Mouse (Mus musculus): Measurements from ENCODE around the gene Scai. TPM values are rescaled to one million over a fixed set of nuclear protein-coding genes. Genes with fewer than 3 reads are reported as not detected.

The Scai gene
- polyA plus RNA-seq, 1 experiment from 2014 or later = 6.5 TPM

DNA sequence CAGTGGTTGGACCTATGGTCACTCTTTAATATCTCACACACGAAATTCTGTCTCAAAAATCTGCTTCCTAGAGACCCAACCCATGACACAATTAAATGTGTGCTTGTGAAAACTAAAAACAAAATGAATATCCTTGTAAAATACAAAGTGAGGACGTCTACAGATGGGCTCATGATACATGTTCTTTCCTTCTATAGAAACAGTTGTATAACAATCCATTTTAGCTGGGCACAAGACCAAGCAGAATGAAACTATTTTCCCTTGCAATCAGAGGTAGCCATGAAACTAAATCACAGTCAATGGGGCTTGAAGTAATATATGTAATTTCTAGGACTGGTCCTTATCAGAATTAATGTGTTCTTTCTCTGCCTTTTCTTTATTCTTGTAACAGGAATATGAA, 39.6 kb downstream of the Scai start:
- Histone ChIP-seq H3K4me1 (ENCODE audit: control insufficient read depth, insufficient read depth, low read length) (no peaks in the 10 kb centered on the region), H3K36me3 (ENCODE audit: control insufficient read depth, insufficient read depth, low read length) (no peaks in the 10 kb centered on the region), H3K9ac (ENCODE audit: low read depth, low read length) (no peak overlapping the region), H3K4me2 (no peak overlapping the region), H3K9me3 (replicated peaks; ENCODE audit: control insufficient read depth, low read length) (no peaks in the 10 kb centered on the region), H3K4me3 (ENCODE audit: low read depth, low read length) (no peak overlapping the region), H3K27ac (ENCODE audit: low read depth, low read length) (no peak overlapping the region), H3K27me3 (ENCODE audit: control insufficient read depth, insufficient read depth, low read length) (no peaks in the 10 kb centered on the region)
- WGBS (ENCODE audit: insufficient replicate concordance) = 64% methylated on average over 2 of the region's 2 CpGs
- no peak for ATAC-seq (replicated peaks; ENCODE audit: insufficient number of reproducible peaks, low FRiP score, low TSS enrichment)

GRCm38 (mm10) chr2:39148075-39148474, 42.5 kb downstream of the Scai start:
- no peak overlapping the region for H3K9ac ChIP-seq (ENCODE audit: low read depth, low read length)
- no peaks in the 10 kb centered on the region for H3K36me3 ChIP-seq (ENCODE audit: control insufficient read depth, insufficient read depth, low read length)
- H3K9me3 ChIP-seq (replicated peaks; ENCODE audit: control insufficient read depth, low read length) = no peaks in the 10 kb centered on the region
- H3K4me3 ChIP-seq (ENCODE audit: low read depth, low read length) = no peak overlapping the region
- no peaks in the 10 kb centered on the region for H3K4me1 ChIP-seq (ENCODE audit: control insufficient read depth, insufficient read depth, low read length)
- H3K27me3 ChIP-seq (ENCODE audit: control insufficient read depth, insufficient read depth, low read length) = no peaks in the 10 kb centered on the region
- ATAC-seq (replicated peaks; ENCODE audit: insufficient number of reproducible peaks, low FRiP score, low TSS enrichment) = no peak
- no peak overlapping the region for H3K27ac ChIP-seq (ENCODE audit: low read depth, low read length)
- 45% methylated on average over 2 of the region's 2 CpGs for WGBS (ENCODE audit: insufficient replicate concordance)
- H3K4me2 ChIP-seq = no peak overlapping the region

GRCm38 (mm10) chr2:39146469-39146868, 44.1 kb downstream of the Scai start:
- Histone ChIP-seq H3K9me3 (replicated peaks; ENCODE audit: control insufficient read depth, low read length) (no peaks in the 10 kb centered on the region), H3K4me1 (ENCODE audit: control insufficient read depth, insufficient read depth, low read length) (no peaks in the 10 kb centered on the region), H3K9ac (ENCODE audit: low read depth, low read length) (no peak overlapping the region), H3K27ac (ENCODE audit: low read depth, low read length) (no peak overlapping the region), H3K4me3 (ENCODE audit: low read depth, low read length) (no peak overlapping the region), H3K36me3 (ENCODE audit: control insufficient read depth, insufficient read depth, low read length) (no peaks in the 10 kb centered on the region), H3K27me3 (ENCODE audit: control insufficient read depth, insufficient read depth, low read length) (no peaks in the 10 kb centered on the region), H3K4me2 (no peak overlapping the region)
- 100% methylated on average over 1 of the region's 1 CpGs for WGBS (ENCODE audit: insufficient replicate concordance)
- ATAC-seq (replicated peaks; ENCODE audit: insufficient number of reproducible peaks, low FRiP score, low TSS enrichment) = no peak

DNA sequence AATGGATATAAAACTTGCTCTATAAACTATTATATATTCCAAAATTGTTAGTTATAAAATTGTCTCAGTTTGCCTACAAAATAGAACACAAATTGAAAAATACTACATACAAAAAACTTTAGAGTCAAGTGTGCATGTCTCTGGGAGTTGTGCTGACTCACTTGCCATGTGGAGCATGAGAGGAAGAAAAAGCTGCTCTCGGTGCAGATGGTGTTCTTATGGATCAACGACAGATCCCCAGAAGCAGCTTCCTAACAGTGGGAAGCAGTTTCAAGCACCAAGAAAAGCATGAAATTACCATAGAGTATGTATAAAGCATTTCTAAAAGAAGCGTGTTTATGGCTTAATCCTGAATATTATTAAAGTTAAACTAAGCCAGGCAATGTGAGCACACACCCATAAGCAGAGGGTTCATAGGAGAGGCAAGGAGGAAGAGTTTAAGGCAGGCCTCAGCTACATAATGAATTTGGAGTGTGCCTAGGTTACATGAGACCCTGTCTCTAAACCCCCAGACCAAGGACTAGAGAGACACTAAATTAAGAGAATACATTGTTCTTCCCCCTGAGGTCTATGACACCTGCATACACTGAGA, 48.1 kb downstream of the Scai start:
- no peak overlapping the region for H3K4me2 ChIP-seq

GRCm38 (mm10) chr2:39140586-39141455, 49.7 kb downstream of the Scai start:
- WGBS (ENCODE audit: insufficient replicate concordance) = 87% methylated on average over 7 of the region's 7 CpGs
- no peak overlapping the region for H3K4me3 ChIP-seq (ENCODE audit: low read depth, low read length)
- no peak for ATAC-seq (replicated peaks; ENCODE audit: insufficient number of reproducible peaks, low FRiP score, low TSS enrichment)
- H3K4me2 ChIP-seq = no peak overlapping the region
- H3K36me3 ChIP-seq (ENCODE audit: control insufficient read depth, insufficient read depth, low read length) = no peaks in the 10 kb centered on the region
- no peaks in the 10 kb centered on the region for H3K9me3 ChIP-seq (replicated peaks; ENCODE audit: control insufficient read depth, low read length)
- H3K27ac ChIP-seq (ENCODE audit: low read depth, low read length) = no peak overlapping the region
- no peak overlapping the region for H3K9ac ChIP-seq (ENCODE audit: low read depth, low read length)
- H3K4me1 ChIP-seq (ENCODE audit: control insufficient read depth, insufficient read depth, low read length) = no peaks in the 10 kb centered on the region
- no peaks in the 10 kb centered on the region for H3K27me3 ChIP-seq (ENCODE audit: control insufficient read depth, insufficient read depth, low read length)

More for the DNA sequence above, 48.1 kb downstream of the Scai start:
- H3K36me3 ChIP-seq (ENCODE audit: control insufficient read depth, insufficient read depth, low read length) = no peaks in the 10 kb centered on the region
- no peak overlapping the region for H3K27ac ChIP-seq (ENCODE audit: low read depth, low read length)
- no peaks in the 10 kb centered on the region for H3K27me3 ChIP-seq (ENCODE audit: control insufficient read depth, insufficient read depth, low read length)
- 84% methylated on average over 3 of the region's 3 CpGs for WGBS (ENCODE audit: insufficient replicate concordance)
- H3K9me3 ChIP-seq (replicated peaks; ENCODE audit: control insufficient read depth, low read length) = no peaks in the 10 kb centered on the region
- H3K4me1 ChIP-seq (ENCODE audit: control insufficient read depth, insufficient read depth, low read length) = no peaks in the 10 kb centered on the region
- H3K9ac ChIP-seq (ENCODE audit: low read depth, low read length) = no peak overlapping the region
- ATAC-seq (replicated peaks; ENCODE audit: insufficient number of reproducible peaks, low FRiP score, low TSS enrichment) = no peak
- no peak overlapping the region for H3K4me3 ChIP-seq (ENCODE audit: low read depth, low read length)

DNA sequence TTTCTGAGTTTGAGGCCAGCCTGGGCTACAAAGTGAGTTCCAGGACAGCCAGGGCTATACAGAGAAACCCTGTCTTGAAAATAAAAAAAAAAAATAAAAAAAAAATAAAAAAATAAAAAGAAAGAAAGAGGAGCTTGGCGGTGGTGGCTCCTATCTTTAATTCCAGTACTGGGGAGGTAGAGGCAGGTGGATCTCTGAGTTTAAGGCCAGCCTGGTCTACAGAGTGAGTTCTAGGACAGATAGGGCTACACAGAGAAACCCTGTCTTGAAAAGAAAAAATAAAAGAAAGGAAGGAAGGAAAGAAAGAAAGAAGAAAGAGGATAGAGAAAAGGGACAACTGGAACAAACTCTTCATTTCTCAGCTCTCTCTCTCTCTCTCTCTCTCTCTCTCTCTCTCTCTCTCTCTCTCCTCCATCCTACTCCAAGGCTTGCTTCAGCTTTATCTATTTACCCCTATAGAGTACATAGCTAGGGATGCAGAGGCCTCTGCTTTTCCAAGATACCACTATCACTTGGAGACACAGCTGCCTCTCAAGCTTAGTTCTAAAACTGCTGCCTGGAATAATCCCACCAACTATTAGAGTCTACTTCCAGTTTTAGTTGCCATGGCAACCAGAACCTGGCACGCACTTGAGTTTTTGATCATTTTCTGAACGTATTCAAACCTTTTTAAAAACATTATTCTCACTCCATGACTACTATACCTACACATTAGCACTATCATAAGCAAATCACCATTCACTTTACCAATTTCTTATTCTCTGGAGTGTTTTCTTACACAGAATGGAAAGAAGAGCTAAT, 60.8 kb downstream of the Scai start:
- Histone ChIP-seq H3K9me3 (replicated peaks; ENCODE audit: control insufficient read depth, low read length) (no peaks in the 10 kb centered on the region), H3K4me2 (no peak overlapping the region), H3K4me3 (ENCODE audit: low read depth, low read length) (no peak overlapping the region), H3K9ac (ENCODE audit: low read depth, low read length) (no peak overlapping the region), H3K27me3 (ENCODE audit: control insufficient read depth, insufficient read depth, low read length) (no peaks in the 10 kb centered on the region), H3K27ac (ENCODE audit: low read depth, low read length) (no peak overlapping the region), H3K4me1 (ENCODE audit: control insufficient read depth, insufficient read depth, low read length) (no peaks in the 10 kb centered on the region), H3K36me3 (ENCODE audit: control insufficient read depth, insufficient read depth, low read length) (no peaks in the 10 kb centered on the region)
- WGBS (ENCODE audit: insufficient replicate concordance) = 74% methylated on average over 3 of the region's 3 CpGs
- ATAC-seq (replicated peaks; ENCODE audit: insufficient number of reproducible peaks, low FRiP score, low TSS enrichment) = no peak

GRCm38 (mm10) chr2:39124167-39124566, 66.4 kb downstream of the Scai start:
- no peak overlapping the region for H3K9ac ChIP-seq (ENCODE audit: low read depth, low read length)
- H3K36me3 ChIP-seq (ENCODE audit: control insufficient read depth, insufficient read depth, low read length) = peaks cover 3% of the 10 kb centered on the region; the same call in 1 of the 2 replicates
- no peak overlapping the region for H3K4me2 ChIP-seq
- H3K27me3 ChIP-seq (ENCODE audit: control insufficient read depth, insufficient read depth, low read length) = no peaks in the 10 kb centered on the region
- H3K27ac ChIP-seq (ENCODE audit: low read depth, low read length) = no peak overlapping the region
- 73% methylated on average over 5 of the region's 5 CpGs for WGBS (ENCODE audit: insufficient replicate concordance)
- H3K9me3 ChIP-seq (replicated peaks; ENCODE audit: control insufficient read depth, low read length) = no peaks in the 10 kb centered on the region
- ATAC-seq (replicated peaks; ENCODE audit: insufficient number of reproducible peaks, low FRiP score, low TSS enrichment) = no peak
- no peak overlapping the region for H3K4me3 ChIP-seq (ENCODE audit: low read depth, low read length)
- H3K4me1 ChIP-seq (ENCODE audit: control insufficient read depth, insufficient read depth, low read length) = no peaks in the 10 kb centered on the region

GRCm38 (mm10) chr2:39121137-39121536, 69.4 kb downstream of the Scai start:
- no peak overlapping the region for H3K27ac ChIP-seq (ENCODE audit: low read depth, low read length)
- no peak overlapping the region for H3K9ac ChIP-seq (ENCODE audit: low read depth, low read length)
- no peaks in the 10 kb centered on the region for H3K27me3 ChIP-seq (ENCODE audit: control insufficient read depth, insufficient read depth, low read length)
- no peak overlapping the region for H3K4me2 ChIP-seq
- no peak overlapping the region for H3K4me3 ChIP-seq (ENCODE audit: low read depth, low read length)
- 79% methylated on average over 5 of the region's 5 CpGs for WGBS (ENCODE audit: insufficient replicate concordance)
- H3K36me3 ChIP-seq (ENCODE audit: control insufficient read depth, insufficient read depth, low read length) = peaks cover 3% of the 10 kb centered on the region; the same call in 1 of the 2 replicates
- no peaks in the 10 kb centered on the region for H3K4me1 ChIP-seq (ENCODE audit: control insufficient read depth, insufficient read depth, low read length)
- ATAC-seq (replicated peaks; ENCODE audit: insufficient number of reproducible peaks, low FRiP score, low TSS enrichment) = no peak
- no peaks in the 10 kb centered on the region for H3K9me3 ChIP-seq (replicated peaks; ENCODE audit: control insufficient read depth, low read length)
